Mouse (Mus musculus) urinary bladder, postnatal 14 days (tissue): ENCODE measurements around the gene Josd2.

ENCODE experiments used
- DNase-seq: peaks from one replicate; pipeline ENCODE4 v3.0.0; 2021; ENCODE audit warnings: low spot score

Gene Josd2

GRCm38 (mm10) chr7:44472558-44472885 is 4.7 kb downstream of the Josd2 start:
- DNase-seq = no peak

DNA sequence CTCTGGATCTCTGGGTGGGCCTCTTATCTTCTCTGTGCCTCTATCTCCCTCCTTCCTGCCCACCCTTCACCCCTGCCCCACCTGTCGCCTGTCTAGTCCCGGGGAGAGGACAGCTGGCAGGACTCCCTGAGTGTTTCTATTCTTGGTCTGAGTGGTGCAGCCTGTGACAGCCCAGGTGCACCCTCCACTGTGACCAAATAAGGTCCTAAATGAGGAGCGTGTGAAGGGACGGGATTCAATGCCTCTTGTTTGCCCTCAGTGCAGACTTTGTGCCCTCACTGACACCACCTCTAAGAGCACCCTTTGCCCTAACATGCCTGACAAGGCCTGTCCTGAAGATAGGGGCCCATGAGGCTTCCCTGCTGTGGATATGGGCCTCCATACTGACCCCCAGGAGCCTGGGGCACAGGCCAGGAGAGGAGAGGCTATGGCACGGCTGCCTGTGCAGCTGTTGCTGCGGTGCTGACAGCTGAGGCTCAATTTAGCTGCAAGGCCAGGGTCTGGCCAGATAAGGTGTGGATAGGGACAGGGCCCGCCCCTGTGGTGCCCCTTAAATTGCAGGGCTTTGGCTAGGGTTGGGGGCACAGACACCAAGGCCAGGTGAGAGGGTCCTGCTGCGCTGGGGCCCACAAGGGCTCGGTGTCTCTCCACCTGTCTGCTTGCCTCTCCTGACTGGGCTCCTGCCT is 5.3 kb downstream of the Josd2 start:
- no peak for DNase-seq

- no peak for DNase-seq
Measured at GRCm38 (mm10) chr7:44474419-44474818, 6.6 kb downstream of the Josd2 start.

- no peak for DNase-seq
Measured at GRCm38 (mm10) chr7:44475046-44475614, 7.3 kb downstream of the Josd2 start.

DNA sequence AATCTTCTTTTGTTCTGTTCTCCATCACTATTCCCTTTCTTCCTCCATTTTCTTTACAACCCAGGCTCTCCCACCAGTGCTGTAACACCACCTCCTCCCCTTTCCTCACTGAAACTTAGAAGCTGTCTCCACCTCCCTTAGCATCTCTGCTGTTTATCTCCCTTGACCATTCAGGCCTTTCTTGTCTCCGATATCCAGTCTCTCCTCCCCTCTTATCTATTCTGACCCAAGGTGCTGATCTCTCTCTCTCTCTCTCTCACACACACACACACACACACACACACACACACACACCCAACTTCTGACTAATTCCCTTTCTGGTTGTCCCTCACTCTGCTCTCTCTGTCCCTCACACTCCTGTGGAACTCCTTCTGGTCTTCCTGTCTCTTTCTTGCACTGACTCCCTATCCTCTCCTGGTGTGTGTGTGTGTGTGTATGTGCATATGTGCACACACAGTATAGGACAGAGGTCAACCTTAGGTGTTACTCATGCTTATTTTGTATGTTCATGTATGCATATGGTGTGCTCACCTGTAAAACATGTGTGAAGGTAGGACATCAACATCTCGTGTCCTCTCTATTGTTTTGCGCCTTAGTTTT is 15.2 kb downstream of the Josd2 start:
- DNase-seq = no peak

DNA sequence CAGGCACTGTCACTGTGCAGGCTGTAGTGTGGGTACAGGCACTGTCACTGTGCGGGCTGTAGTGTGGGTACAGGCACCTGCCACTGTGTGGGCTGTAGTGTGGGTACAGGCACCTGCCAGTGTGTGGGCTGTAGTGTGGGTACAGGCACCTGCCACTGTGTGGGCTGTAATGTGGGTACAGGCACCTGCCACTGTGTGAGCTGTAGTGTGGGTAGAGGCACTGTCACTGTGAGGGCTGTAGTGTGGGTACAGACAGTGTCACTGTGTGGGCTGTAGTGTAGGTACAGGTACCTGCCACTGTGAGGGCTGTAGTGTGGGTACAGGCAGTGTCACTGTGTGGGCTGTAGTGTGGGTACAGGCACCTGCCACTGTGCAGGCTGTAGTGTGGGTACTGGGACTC is 16.3 kb downstream of the Josd2 start:
- no peak for DNase-seq

DNA sequence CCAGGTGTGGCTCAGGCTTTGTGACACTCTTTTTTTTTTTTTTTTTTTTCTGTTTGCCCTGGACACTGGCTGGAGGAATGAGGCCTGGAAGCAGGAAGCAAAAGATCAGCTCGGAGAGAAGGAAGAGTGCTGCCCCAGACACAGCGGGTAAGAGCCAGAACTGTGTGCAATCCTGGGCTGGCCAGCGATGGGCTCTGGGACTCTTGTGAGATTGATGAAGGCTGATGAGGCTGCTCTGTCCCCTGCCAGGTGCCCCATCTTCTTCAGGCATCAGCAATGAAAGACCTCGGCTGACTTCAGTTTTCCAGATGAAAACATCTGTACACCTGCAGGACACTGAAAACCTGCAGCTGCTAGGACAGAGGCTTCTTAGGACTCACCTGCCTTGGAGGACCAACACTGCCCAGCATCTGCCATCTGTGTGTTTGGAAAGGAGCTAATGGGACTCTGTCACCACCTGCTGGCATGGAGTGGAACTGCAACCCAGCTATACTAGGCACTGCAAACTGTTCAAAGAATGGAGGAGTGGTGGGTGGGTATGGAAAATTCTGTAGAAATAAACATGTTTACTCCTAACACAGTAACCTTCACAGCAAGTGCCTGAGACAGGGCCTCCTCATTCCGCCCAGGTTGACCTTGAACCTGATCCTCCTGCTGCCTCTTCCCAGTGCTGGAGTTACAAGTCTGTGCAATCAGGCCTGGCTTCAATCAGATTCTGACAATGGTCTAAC is 17.2 kb downstream of the Josd2 start:
- DNase-seq = peak; percentile 72

DNA sequence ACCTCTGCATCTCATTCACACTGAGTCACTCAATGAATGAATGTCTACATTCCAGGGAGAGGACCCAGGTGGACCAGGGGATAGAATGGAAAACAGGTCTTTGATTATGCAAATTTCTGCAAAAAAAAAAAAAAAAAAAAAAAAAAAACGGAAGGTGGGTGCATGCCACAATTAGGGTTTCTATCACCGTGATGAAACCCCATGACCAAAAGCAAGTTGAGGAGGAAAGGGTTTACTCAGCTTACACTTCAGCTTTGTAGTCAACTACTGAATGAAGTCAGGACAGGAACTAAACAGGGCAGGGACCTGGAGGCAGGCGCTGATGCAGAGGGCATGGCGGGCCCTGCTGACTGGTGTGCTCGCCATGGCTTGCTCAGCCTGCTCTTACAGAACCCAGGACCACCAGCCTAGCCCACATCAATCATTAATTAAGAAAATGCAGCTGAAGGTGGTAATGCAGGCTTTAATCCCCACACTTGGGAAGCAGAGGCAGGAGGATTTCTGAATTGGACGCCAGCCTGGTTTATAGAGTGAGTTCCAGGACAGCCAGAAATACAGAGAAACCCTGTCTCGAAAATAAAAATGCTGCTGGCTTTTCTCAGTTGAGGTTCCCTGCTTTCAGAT is 17.9 kb downstream of the Josd2 start:
- DNase-seq = no peak

DNA sequence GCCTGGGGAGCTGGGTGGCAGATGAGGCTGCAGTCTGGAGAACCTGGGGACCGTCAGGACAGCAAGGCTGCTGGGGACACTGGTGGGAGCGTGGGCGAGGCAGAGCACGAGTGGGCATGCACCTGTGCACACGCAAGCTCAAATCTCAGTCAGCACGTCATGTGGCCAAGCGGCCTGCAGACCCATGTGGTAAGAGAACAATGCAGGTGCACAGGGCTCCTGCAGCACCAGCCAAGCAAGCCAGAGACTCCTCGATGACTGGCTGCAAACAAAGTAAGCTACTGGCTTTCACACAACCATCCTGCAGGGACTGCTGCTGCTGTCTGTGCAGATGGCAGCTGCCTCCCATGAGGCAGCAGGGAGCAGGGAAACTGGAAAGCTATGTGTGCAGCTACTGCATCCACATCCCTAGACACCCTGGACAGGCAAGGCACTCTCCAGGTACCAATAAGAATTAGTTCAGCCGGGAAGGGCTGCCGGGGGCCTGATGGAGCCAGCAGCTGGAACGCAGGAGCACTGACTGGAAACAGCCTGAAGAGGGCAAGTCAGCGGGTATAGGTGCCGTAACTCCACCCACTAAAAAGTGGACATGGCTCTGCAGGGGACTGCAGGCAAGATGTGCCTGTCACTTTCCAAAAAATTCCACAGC is 19.3 kb downstream of the Josd2 start:
- no peak for DNase-seq

DNA sequence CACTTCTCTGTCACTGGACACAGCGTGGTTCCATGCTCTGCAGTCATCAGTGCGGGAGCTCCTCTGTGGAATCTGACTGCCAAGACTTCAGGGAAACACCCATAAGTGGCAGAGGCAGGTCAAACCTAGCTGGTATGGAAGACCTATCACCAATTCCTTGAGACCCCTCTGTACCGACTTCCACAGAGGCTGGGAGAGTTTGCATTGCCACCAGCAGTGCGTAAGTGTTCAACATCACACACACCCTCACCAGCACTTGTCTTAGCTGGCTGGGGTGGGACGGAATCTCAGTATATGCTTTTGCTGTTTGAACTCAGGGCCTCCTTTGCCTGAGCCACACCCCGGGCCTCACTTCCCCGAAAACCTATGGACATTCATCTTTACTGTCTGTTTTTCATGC is 20.2 kb downstream of the Josd2 start:
- DNase-seq = no peak

GRCm38 (mm10) chr7:44488545-44488944 is 20.8 kb downstream of the Josd2 start:
- DNase-seq = no peak

DNA sequence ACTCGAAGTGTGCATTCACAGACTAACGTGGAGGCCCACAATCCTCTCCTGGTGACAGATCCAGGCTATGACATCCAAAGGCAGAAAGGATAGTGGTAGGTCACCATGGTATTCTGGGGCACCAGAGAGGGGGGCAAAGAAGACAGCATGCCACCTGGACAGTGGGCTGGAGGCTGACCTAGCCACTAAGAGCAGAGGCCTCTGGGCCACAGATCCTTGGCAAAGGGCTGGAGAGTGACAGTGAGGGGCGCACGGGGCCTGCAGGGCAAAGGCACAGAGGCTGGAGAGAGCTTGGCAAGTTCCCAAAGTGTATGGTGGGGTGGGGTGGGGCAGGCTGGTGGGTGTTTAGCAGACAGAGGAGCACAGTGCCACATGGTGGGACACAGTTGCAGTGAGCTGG is 22.5 kb downstream of the Josd2 start:
- no peak for DNase-seq

GRCm38 (mm10) chr7:44491391-44491790 is 23.6 kb downstream of the Josd2 start:
- DNase-seq = no peak

GRCm38 (mm10) chr7:44492166-44492826 is 24.5 kb downstream of the Josd2 start:
- DNase-seq = no peak

- DNase-seq = no peak
Measured at GRCm38 (mm10) chr7:44494681-44495080, 26.9 kb downstream of the Josd2 start.

DNA sequence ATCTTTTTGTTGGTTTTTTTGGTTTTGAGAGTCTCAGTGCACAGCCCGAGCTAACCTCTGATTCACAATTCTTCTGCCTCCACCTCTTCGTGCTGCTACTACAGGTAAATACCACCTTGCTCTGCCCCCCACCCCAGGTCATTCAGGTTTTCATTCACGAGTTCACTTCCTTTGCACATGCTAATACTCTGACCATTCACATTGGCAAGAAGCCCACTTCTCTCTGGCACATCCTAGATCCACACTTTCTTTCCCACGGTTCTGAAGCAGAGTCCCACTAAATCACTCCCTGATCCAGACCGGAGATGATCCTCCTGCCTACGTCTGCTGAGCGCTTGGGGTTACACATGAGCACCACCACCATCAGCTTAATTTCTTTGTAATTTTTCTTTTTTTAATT is 27.3 kb downstream of the Josd2 start:
- DNase-seq = no peak

DNA sequence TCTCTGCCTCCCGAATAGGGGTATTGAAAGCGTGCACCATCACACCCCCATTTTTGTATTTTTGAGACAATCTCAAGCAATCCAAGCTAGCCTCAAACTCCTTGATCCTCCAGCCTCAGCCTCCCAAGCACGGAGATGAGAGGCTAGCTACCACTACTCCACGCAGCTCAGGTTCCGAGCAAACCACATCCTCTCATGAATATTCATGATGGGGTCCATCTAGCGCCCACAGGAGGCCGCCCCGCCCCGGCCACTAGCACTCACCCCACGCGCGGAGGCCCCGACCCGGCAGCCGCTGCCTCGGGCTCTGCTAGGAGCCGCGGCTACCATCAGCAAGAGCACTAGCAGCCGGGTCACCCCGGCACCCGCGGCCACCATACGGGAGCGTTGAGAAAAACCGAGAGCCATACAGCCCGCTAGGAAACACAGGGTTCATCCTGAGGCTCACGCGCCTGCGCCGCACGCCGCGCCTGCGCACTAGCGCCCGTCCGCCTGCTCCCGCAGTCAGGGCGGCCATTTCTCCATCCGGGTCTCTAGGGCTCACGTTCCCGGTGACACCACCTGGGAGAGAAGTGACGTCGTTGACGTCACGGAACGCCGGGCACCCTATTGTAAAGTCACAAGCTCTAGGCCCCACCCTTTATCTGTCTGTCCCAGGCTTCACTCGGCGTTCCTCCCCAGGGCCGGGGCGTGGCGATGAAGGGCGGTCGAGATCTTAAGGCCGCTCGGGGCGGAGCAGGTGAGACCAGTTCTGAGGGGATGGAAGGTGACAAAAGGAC is 28.4 kb downstream of the Josd2 start, which contains the start of the genes Emc10 and Fam71e1:
Gene Emc10 (minus strand): TSS at position 538 of the 779 bp plus-strand sequence.
Gene Fam71e1 (plus strand): TSS at position 590 of the 779 bp plus-strand sequence.
- peak; percentile 98 for DNase-seq

- DNase-seq = no peak
Measured at GRCm38 (mm10) chr7:44496771-44497109, 29.0 kb downstream of the Josd2 start.

DNA sequence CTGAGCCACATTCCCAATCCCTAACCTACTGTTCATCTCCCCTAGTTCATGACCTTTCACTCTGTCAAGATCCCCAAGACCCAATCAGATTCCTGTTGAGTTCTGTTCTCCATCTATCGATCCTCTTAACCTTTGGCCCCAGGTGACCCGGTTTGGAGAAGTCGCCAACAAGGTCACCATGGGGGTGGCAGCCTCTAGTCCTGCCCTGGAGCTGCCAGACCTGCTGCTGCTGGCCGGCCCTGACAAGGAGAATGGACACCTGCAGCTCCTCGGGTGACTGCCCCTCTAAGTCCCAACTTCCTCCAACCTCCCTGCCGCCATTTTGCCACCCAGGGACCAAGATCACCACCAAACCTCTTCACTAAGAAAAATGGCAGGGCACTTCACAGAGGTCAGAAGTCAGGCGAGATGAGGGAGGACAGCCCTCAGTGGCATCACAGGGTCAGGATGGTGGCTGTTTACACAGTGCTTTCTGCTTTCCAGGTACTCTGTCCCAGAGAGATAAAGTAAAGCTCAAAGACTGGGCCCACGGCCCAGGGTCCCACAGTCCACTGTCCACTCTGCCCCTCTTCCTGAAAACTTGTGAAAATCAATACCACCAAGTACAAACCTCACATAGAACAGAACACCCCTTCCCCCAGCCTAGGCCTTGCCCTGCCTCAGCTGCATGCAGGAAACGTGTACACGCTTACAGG is 29.7 kb downstream of the Josd2 start:
- no peak for DNase-seq

DNA sequence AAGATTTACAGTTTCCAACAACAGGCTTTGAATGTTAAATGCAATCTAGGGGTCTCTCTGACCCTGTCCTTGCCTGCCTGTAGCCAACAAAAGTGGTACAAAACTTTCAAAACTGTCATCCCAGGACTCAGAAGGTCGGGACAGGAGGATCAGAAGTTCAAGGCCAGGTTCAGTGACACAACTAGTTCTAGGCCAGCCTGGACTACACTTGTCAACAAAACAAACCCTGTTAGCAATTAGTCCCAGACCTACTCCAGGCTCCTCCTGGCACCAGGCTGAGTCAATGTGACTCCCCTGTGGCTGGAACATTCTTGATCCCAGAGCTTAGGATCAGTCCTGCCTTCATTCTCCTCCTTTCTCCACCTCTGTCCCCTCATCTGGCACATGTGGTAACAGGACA is 31.1 kb downstream of the Josd2 start:
- no peak for DNase-seq
